ENCODE assay signal across 20 mouse cellular contexts in the genomic region with DNA sequence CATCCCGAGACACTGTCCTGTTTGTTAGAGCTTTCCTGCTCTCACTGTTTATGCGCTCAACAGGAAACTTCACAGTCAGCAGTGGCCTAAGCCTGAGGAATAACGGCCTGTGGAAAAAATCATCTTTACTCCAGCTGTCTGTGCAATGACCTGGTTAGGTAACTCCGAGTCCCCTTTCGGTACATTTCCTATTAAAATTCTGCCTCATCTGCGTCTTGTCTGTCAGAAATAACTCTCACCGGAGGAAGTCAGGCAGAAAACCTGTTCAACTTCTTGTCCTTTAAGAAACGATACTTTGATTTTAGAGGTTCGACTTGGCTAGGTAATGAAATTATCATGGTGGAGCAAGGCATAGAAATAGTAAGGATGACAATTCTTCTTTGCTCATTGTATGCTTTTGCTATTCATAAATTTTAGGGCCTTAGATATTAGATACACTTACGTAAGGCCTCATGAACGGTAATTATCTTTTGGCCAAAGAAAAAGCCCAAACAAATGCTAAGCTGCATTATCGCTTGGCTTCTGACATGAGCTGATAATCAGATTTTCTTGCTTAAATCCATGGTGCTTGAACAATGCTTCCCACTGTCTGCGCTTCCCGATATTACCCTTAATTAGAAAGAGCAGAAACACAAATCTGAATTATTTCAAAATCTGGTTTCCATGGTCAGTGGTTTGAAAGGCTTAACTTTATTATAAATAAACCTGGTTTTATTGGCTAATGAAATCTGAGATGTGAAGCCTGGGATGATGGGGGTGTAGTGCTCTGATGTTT.
DNase-seq lines count a peak whose midpoint lies in the region; ATAC-seq and TF ChIP-seq lines count a peak whose summit lies in the region.
"Had no signal": no experiment of that assay in that cellular context is flagged by ENCODE, and none has a peak within 500 bp of the region (broad histone marks: within the 10 kb centered on the region; RNA-seq: fewer than 3 reads in every experiment).

No protein-coding gene starts in this region.

- 0 out of 2 replicates have a peak overlapping the region, but pooled peaks have one; percentile 27 for H3K27ac ChIP-seq in midbrain, embryonic 12.5 days (replicated peaks)
- no peak overlapping the region for H3K27ac ChIP-seq in midbrain, embryonic 16.5 days (ENCODE audit: low read length)
- H3K27ac ChIP-seq in midbrain, postnatal 0 days (ENCODE audit: low read depth, low read length): no peak overlapping the region
- no peak overlapping the region for H3K27ac ChIP-seq in kidney, adult 2 months (ENCODE audit: insufficient read depth, low read depth, low read length)
- H3K27ac ChIP-seq: embryonic facial prominence, embryonic 12.5 days; forebrain, embryonic 13.5 days; gastrocnemius, adult 2 months; hindbrain, embryonic 10.5 days; hindbrain, embryonic 14.5 days had no signal

- H3K9ac ChIP-seq in midbrain, embryonic 12.5 days (replicated peaks): no peak overlapping the region
- no peak overlapping the region for H3K9ac ChIP-seq in midbrain, embryonic 16.5 days (ENCODE audit: low read depth, low read length)
- H3K9ac ChIP-seq in midbrain, postnatal 0 days (replicated peaks; ENCODE audit: low read length, poor library complexity, severe bottlenecking): no peak overlapping the region
- H3K9ac ChIP-seq: embryonic facial prominence, embryonic 12.5 days; forebrain, embryonic 13.5 days; forebrain, postnatal 0 days; heart, embryonic 12.5 days; hindbrain, embryonic 14.5 days had no signal

- no peak for TF ChIP-seq POLR2A in kidney, adult 2 months (IDR thresholded peaks at IDR 0.05; ENCODE audit: low read depth, low read length)

- DNase-seq in brain, adult 2 months (ENCODE audit: low read depth, low spot score): peak; percentile 8
- DNase-seq in midbrain, postnatal 0 days (ENCODE audit: low spot score): peak; percentile 14
- no peak for DNase-seq in kidney, adult 2 months
- DNase-seq in urinary bladder, postnatal 36 days (ENCODE audit: low spot score in 2 of 2): no peak
- DNase-seq: adrenal gland, postnatal 14 days; cerebellum, adult 2 months; cerebellum, postnatal 10 days; embryo, embryonic 11 days; forebrain, postnatal 0 days; gastrocnemius, adult 2 months; gastrocnemius, postnatal 25 days had no signal

- no peak overlapping the region for H3K4me2 ChIP-seq in midbrain, embryonic 12.5 days (replicated peaks)
- no peak overlapping the region for H3K4me2 ChIP-seq in midbrain, embryonic 16.5 days (ENCODE audit: low read length)
- no peak overlapping the region for H3K4me2 ChIP-seq in midbrain, postnatal 0 days (ENCODE audit: low read depth, low read length, poor library complexity, severe bottlenecking)
- H3K4me2 ChIP-seq: embryonic facial prominence, embryonic 12.5 days; forebrain, embryonic 13.5 days; heart, embryonic 12.5 days; hindbrain, embryonic 14.5 days had no signal

- WGBS in midbrain, embryonic 12.5 days: 59% methylated on average over 14 of the region's 14 CpGs
- WGBS in midbrain, embryonic 16.5 days: 39% methylated on average over 14 of the region's 14 CpGs
- 37% methylated on average over 14 of the region's 14 CpGs for WGBS in midbrain, postnatal 0 days
- WGBS in kidney, adult 2 months: 66% methylated on average over 14 of the region's 14 CpGs

- H3K4me1 ChIP-seq in midbrain, embryonic 12.5 days: no peaks in the 10 kb centered on the region
- no peaks in the 10 kb centered on the region for H3K4me1 ChIP-seq in midbrain, embryonic 16.5 days (ENCODE audit: control insufficient read depth, insufficient read depth, low read length)
- no peaks in the 10 kb centered on the region for H3K4me1 ChIP-seq in midbrain, postnatal 0 days (ENCODE audit: insufficient read depth, low read length)
- H3K4me1 ChIP-seq in kidney, adult 2 months (ENCODE audit: control insufficient read depth, insufficient read depth, low read length): no peaks in the 10 kb centered on the region
- H3K4me1 ChIP-seq: embryonic facial prominence, embryonic 12.5 days; forebrain, embryonic 13.5 days; heart, embryonic 12.5 days; hindbrain, embryonic 10.5 days had no signal

- ATAC-seq in midbrain, embryonic 12.5 days (ENCODE audit: low FRiP score, low read depth): no peak
- no peak for ATAC-seq in midbrain, embryonic 16.5 days
- no peak for ATAC-seq in midbrain, postnatal 0 days (ENCODE audit: low FRiP score)
- ATAC-seq in frontal cortex, adult (ENCODE audit: low TSS enrichment): no peak
- ATAC-seq: forebrain, embryonic 13.5 days; forebrain, postnatal 0 days; inflammation-experienced regulatory T-cells, adult 6 months had no signal

- H3K27me3 ChIP-seq in midbrain, embryonic 12.5 days: no peaks in the 10 kb centered on the region
- H3K27me3 ChIP-seq in midbrain, embryonic 16.5 days (ENCODE audit: control insufficient read depth, insufficient read depth, low read depth, low read length): no peaks in the 10 kb centered on the region
- no peaks in the 10 kb centered on the region for H3K27me3 ChIP-seq in midbrain, postnatal 0 days (ENCODE audit: insufficient read depth, low read length)
- no peaks in the 10 kb centered on the region for H3K27me3 ChIP-seq in kidney, adult 2 months (replicated peaks; ENCODE audit: control insufficient read depth, insufficient read depth, low read length)
- H3K27me3 ChIP-seq: embryonic facial prominence, embryonic 12.5 days; forebrain, embryonic 13.5 days; heart, embryonic 12.5 days had no signal

- TF ChIP-seq CTCF in midbrain, postnatal 0 days (IDR thresholded peaks at IDR 0.05): no peak
- TF ChIP-seq CTCF in kidney, adult 2 months (conservative IDR thresholded peaks at IDR 0.05; ENCODE audit: insufficient read depth, insufficient read length, low read depth, low read length): no peak

- H3K36me3 ChIP-seq in midbrain, embryonic 12.5 days: no peaks in the 10 kb centered on the region
- H3K36me3 ChIP-seq in midbrain, embryonic 16.5 days (ENCODE audit: control insufficient read depth, insufficient read depth, low read length): no peaks in the 10 kb centered on the region
- H3K36me3 ChIP-seq in midbrain, postnatal 0 days (ENCODE audit: insufficient read depth, low read length): no peaks in the 10 kb centered on the region
- H3K36me3 ChIP-seq in kidney, adult 2 months (ENCODE audit: control insufficient read depth, insufficient read depth, low read length): no peaks in the 10 kb centered on the region
- H3K36me3 ChIP-seq: embryonic facial prominence, embryonic 12.5 days; heart, embryonic 12.5 days; hindbrain, embryonic 10.5 days had no signal

- no peaks in the 10 kb centered on the region for H3K9me3 ChIP-seq in midbrain, embryonic 12.5 days
- no peaks in the 10 kb centered on the region for H3K9me3 ChIP-seq in midbrain, embryonic 16.5 days (replicated peaks; ENCODE audit: control insufficient read depth, low read length, poor library complexity, severe bottlenecking)
- no peaks in the 10 kb centered on the region for H3K9me3 ChIP-seq in midbrain, postnatal 0 days (ENCODE audit: low read length)
- H3K9me3 ChIP-seq: embryonic facial prominence, embryonic 12.5 days; heart, embryonic 12.5 days; hindbrain, embryonic 10.5 days had no signal

- no peak overlapping the region for H3K4me3 ChIP-seq in midbrain, embryonic 12.5 days
- H3K4me3 ChIP-seq in midbrain, embryonic 16.5 days (ENCODE audit: low read depth, low read length): no peak overlapping the region
- H3K4me3 ChIP-seq in midbrain, postnatal 0 days (ENCODE audit: low read depth, low read length): no peak overlapping the region
- no peak overlapping the region for H3K4me3 ChIP-seq in kidney, adult 2 months (ENCODE audit: insufficient read depth, low read depth, low read length)
- H3K4me3 ChIP-seq: embryonic facial prominence, embryonic 12.5 days; forebrain, embryonic 13.5 days; gastrocnemius, adult 2 months; heart, embryonic 12.5 days; hindbrain, embryonic 10.5 days had no signal

Comparison
In these comparisons a context has a peak if more than half of its experiments do, and no peak if none do; other contexts are left out.
1. DNase-seq: peak in brain, adult 2 months (single experiment) and midbrain, postnatal 0 days (single experiment); none in kidney, adult 2 months (single experiment) and urinary bladder, postnatal 36 days (0 of 2).